Mouse (Mus musculus) midbrain, embryonic 12.5 days (tissue): ENCODE data around the gene Ada. TPM values are rescaled to one million over a fixed set of nuclear protein-coding genes. Genes with fewer than 3 reads are reported as not detected.

Experiments
- ATAC-seq: fragments of 200-750 bp; cut with Nextera tagmentation; 2 replicates; pipeline ENCODE4 v1.8.0; 2017; ENCODE audit warnings: low read depth, moderate TSS enrichment, moderate library complexity; ENCODE audit not compliant: low FRiP score
- H3K27ac ChIP-seq: fragments of 300-500 bp; sonication (generic); replicated peaks from 2 replicates; pipeline ENCODE4 v1.5.1; 2016; ENCODE audit warnings: mild to moderate bottlenecking
- H3K27me3 ChIP-seq: fragments of 300-500 bp; sonication (generic); 2 replicates; pipeline ENCODE4 v1.6.1; 2016; ENCODE audit warnings: mild to moderate bottlenecking
- H3K36me3 ChIP-seq: fragments of 300-500 bp; sonication (generic); 2 replicates; pipeline ENCODE4 v1.6.1; 2016
- H3K4me1 ChIP-seq: fragments of 300-500 bp; sonication (generic); 2 replicates; pipeline ENCODE4 v1.6.1; 2016
- H3K4me2 ChIP-seq: fragments of 300-500 bp; sonication (generic); replicated peaks from 2 replicates; pipeline ENCODE4 v1.6.1; 2016; ENCODE audit warnings: mild to moderate bottlenecking, moderate library complexity
- H3K4me3 ChIP-seq: fragments of 300-500 bp; sonication (generic); 2 replicates; pipeline ENCODE4 v1.5.1; 2016; ENCODE audit warnings: mild to moderate bottlenecking
- H3K9ac ChIP-seq: fragments of 300-500 bp; sonication (generic); replicated peaks from 2 replicates; pipeline ENCODE4 v1.6.1; 2016; ENCODE audit warnings: mild to moderate bottlenecking, moderate library complexity
- H3K9me3 ChIP-seq: fragments of 300-500 bp; sonication (generic); 2 replicates; pipeline ENCODE4 v1.6.1; 2016; ENCODE audit warnings: mild to moderate bottlenecking
- WGBS: fragments of 180-500 bp; shearing (Covaris S2); methylation state at CpG from one replicate; pipeline ENCODE4 v1.1.7; 2016; 5-methylcytosine and 5-hydroxymethylcytosine counted together
- polyA plus RNA-seq: library from polyadenylated mRNA; unstranded; fragments of >200 nt; fragmentation: Nextera tagmentation; extraction: Ambion mirVana; gene quantifications from 2 replicates; pipeline ENCODE4 v1.2.1, GENCODE M21; 2016

Gene Ada
- polyA plus RNA-seq, 1 experiment from 2014 or later, result 5.2 TPM

GRCm38 (mm10) chr2:163710000-163710399, 40.0 kb downstream of the Ada start:
- ATAC-seq, result no peak

GRCm38 (mm10) chr2:163708763-163709250, 41.2 kb downstream of the Ada start:
- H3K4me2 ChIP-seq, result no peak overlapping the region
- peaks cover 7% of the 10 kb centered on the region; the same call in 1 of the 2 replicates for H3K4me1 ChIP-seq
- no peak for ATAC-seq
- H3K4me3 ChIP-seq, result no peak overlapping the region
- WGBS, result 71% methylated on average over 6 of the region's 6 CpGs
- no peak overlapping the region for H3K27ac ChIP-seq
- peaks cover 17% of the 10 kb centered on the region; the same call in 1 of the 2 replicates for H3K36me3 ChIP-seq
- no peaks in the 10 kb centered on the region for H3K27me3 ChIP-seq
- H3K9ac ChIP-seq, result no peak overlapping the region
- no peaks in the 10 kb centered on the region for H3K9me3 ChIP-seq

More at GRCm38 (mm10) chr2:163710000-163710399, 40.0 kb downstream of the Ada start:
- Histone ChIP-seq H3K27me3 (no peaks in the 10 kb centered on the region), H3K4me1 (peaks cover 7% of the 10 kb centered on the region; the same call in 1 of the 2 replicates), H3K27ac (no peak overlapping the region), H3K9ac (no peak overlapping the region), H3K36me3 (0 out of 2 replicates have a peak, but pooled peaks cover 9% of the 10 kb centered on the region), H3K9me3 (no peaks in the 10 kb centered on the region), H3K4me3 (no peak overlapping the region), H3K4me2 (no peak overlapping the region)
- 87% methylated on average over 9 of the region's 9 CpGs for WGBS

- Histone ChIP-seq H3K4me3 (no peak overlapping the region), H3K36me3 (peaks cover 20% of the 10 kb centered on the region; the same call in 1 of the 2 replicates), H3K27me3 (no peaks in the 10 kb centered on the region), H3K9ac (no peak overlapping the region), H3K9me3 (no peaks in the 10 kb centered on the region), H3K27ac (no peak overlapping the region), H3K4me1 (peaks cover 7% of the 10 kb centered on the region; the same call in 1 of the 2 replicates), H3K4me2 (no peak overlapping the region)
- ATAC-seq, result no peak
- WGBS, result 90% methylated on average over 5 of the region's 5 CpGs
Observed at GRCm38 (mm10) chr2:163708321-163708720, 41.7 kb downstream of the Ada start.

GRCm38 (mm10) chr2:163703599-163704260, 46.3 kb downstream of the Ada start:
- ATAC-seq, result no peak
- Histone ChIP-seq H3K9ac (no peak overlapping the region), H3K36me3 (peaks cover 20% of the 10 kb centered on the region; the same call in 1 of the 2 replicates), H3K27ac (no peak overlapping the region), H3K9me3 (no peaks in the 10 kb centered on the region), H3K4me3 (no peak overlapping the region), H3K27me3 (no peaks in the 10 kb centered on the region), H3K4me2 (no peak overlapping the region), H3K4me1 (peaks cover 4% of the 10 kb centered on the region; the same call in 1 of the 2 replicates)
- WGBS, result 95% methylated on average over 5 of the region's 5 CpGs

GRCm38 (mm10) chr2:163702921-163703320, 47.1 kb downstream of the Ada start:
- 84% methylated on average over 5 of the region's 5 CpGs for WGBS
- peaks cover 20% of the 10 kb centered on the region; the same call in 1 of the 2 replicates for H3K36me3 ChIP-seq
- H3K4me1 ChIP-seq, result 0 out of 2 replicates have a peak, but pooled peaks cover 3% of the 10 kb centered on the region
- no peaks in the 10 kb centered on the region for H3K27me3 ChIP-seq
- H3K9me3 ChIP-seq, result no peaks in the 10 kb centered on the region
- no peak overlapping the region for H3K4me3 ChIP-seq
- H3K4me2 ChIP-seq, result no peak overlapping the region
- H3K9ac ChIP-seq, result no peak overlapping the region
- H3K27ac ChIP-seq, result no peak overlapping the region
- ATAC-seq, result no peak

GRCm38 (mm10) chr2:163702431-163702830, 47.6 kb downstream of the Ada start:
- Histone ChIP-seq H3K27ac (no peak overlapping the region), H3K9ac (no peak overlapping the region), H3K4me3 (no peak overlapping the region), H3K27me3 (no peaks in the 10 kb centered on the region), H3K4me1 (0 out of 2 replicates have a peak, but pooled peaks cover 6% of the 10 kb centered on the region), H3K36me3 (peaks cover 20% of the 10 kb centered on the region; the same call in 1 of the 2 replicates), H3K4me2 (no peak overlapping the region), H3K9me3 (no peaks in the 10 kb centered on the region)
- WGBS, result 76% methylated on average over 7 of the region's 7 CpGs
- ATAC-seq, result no peak

- Histone ChIP-seq H3K4me1 (peaks cover 20% of the 10 kb centered on the region), H3K27me3 (no peaks in the 10 kb centered on the region), H3K4me2 (no peak overlapping the region), H3K9me3 (no peaks in the 10 kb centered on the region), H3K27ac (no peak overlapping the region; the same call in 1 of the 2 replicates), H3K4me3 (no peak overlapping the region), H3K36me3 (peaks cover 6% of the 10 kb centered on the region; the same call in 1 of the 2 replicates), H3K9ac (no peak overlapping the region)
- no peak for ATAC-seq
- WGBS, result 80% methylated on average over 11 of the region's 11 CpGs
Observed at GRCm38 (mm10) chr2:163699078-163699780, 50.8 kb downstream of the Ada start.

GRCm38 (mm10) chr2:163697764-163698480, 52.1 kb downstream of the Ada start:
- Histone ChIP-seq H3K4me1 (peaks cover 23% of the 10 kb centered on the region), H3K36me3 (no peaks in the 10 kb centered on the region), H3K9ac (no peak overlapping the region), H3K4me2 (no peak overlapping the region), H3K9me3 (no peaks in the 10 kb centered on the region), H3K27ac (no peak overlapping the region; the same call in 1 of the 2 replicates), H3K27me3 (no peaks in the 10 kb centered on the region), H3K4me3 (no peak overlapping the region)
- WGBS, result 59% methylated on average over 16 of the region's 16 CpGs
- ATAC-seq, result no peak

- 26% methylated on average over 2 of the region's 2 CpGs for WGBS
- no peak for ATAC-seq
- H3K36me3 ChIP-seq, result no peaks in the 10 kb centered on the region
- H3K9ac ChIP-seq, result no peak overlapping the region
- H3K27ac ChIP-seq, result no peak overlapping the region
- H3K4me3 ChIP-seq, result no peak overlapping the region
- peaks cover 23% of the 10 kb centered on the region for H3K4me1 ChIP-seq
- no peaks in the 10 kb centered on the region for H3K27me3 ChIP-seq
- no peak overlapping the region for H3K4me2 ChIP-seq
- no peaks in the 10 kb centered on the region for H3K9me3 ChIP-seq
Observed at GRCm38 (mm10) chr2:163696763-163697162, 53.3 kb downstream of the Ada start.

GRCm38 (mm10) chr2:163693716-163694314, 56.2 kb downstream of the Ada start:
- H3K4me3 ChIP-seq, result no peak overlapping the region
- peaks cover 47% of the 10 kb centered on the region for H3K4me1 ChIP-seq
- H3K27ac ChIP-seq, result no peak overlapping the region
- no peaks in the 10 kb centered on the region for H3K9me3 ChIP-seq
- no peak for ATAC-seq
- H3K4me2 ChIP-seq, result no peak overlapping the region
- WGBS, result 81% methylated on average over 9 of the region's 9 CpGs
- H3K36me3 ChIP-seq, result no peaks in the 10 kb centered on the region
- no peak overlapping the region for H3K9ac ChIP-seq
- H3K27me3 ChIP-seq, result no peaks in the 10 kb centered on the region

GRCm38 (mm10) chr2:163692873-163693612, 57.0 kb downstream of the Ada start:
- no peaks in the 10 kb centered on the region for H3K9me3 ChIP-seq
- 84% methylated on average over 3 of the region's 3 CpGs for WGBS
- H3K4me1 ChIP-seq, result peaks cover 46% of the 10 kb centered on the region
- H3K4me2 ChIP-seq, result no peak overlapping the region
- no peak overlapping the region for H3K4me3 ChIP-seq
- no peaks in the 10 kb centered on the region for H3K36me3 ChIP-seq
- no peak overlapping the region for H3K27ac ChIP-seq
- H3K9ac ChIP-seq, result no peak overlapping the region
- H3K27me3 ChIP-seq, result no peaks in the 10 kb centered on the region
- ATAC-seq, result no peak
